Mouse (Mus musculus): ENCODE results near the gene Ampd2. TPM values are rescaled to one million over a fixed set of nuclear protein-coding genes. Genes with fewer than 3 reads are reported as not detected.

Gene Ampd2
- polyA plus RNA-seq, 1 experiment from 2014 or later: 50.1 TPM

DNA sequence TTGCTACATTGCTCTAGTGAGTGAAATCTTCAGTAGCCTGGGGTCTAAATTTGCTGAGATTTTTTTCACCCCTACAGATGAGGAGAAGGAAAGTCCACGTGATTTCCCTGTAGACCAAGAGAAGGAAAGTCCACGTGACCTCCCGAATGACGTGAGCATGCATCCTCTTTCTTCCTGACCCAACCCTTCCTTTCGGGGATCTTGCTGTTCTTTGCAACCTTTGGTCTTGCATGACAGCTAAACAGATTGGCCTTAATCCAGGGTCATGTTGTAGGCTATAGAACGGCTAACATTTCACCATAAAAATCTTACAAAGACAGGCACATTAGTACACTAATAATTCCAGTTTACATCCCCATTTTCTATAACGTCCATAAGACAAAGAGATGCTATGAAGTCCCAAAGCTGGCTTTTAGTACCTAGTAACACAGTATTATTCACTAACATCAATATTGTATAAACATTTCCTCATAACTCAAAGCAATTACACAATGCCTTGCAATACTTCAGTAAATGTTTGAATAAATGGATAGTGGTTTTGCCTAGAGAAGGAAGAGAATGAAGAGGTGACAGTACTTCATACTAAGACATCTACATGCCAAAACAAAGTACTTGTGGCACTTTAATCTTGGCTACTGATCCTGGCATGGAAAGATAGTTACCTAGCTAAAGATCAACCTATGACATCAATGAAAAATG, 27.3 kb upstream of the Ampd2 start:
- peaks cover 66% of the 10 kb centered on the region for H3K36me3 ChIP-seq
- 80% methylated on average over 7 of the region's 7 CpGs for WGBS
- no peaks in the 10 kb centered on the region for H3K27me3 ChIP-seq
- H3K27ac ChIP-seq: no peak overlapping the region
- no peak overlapping the region for H3K4me2 ChIP-seq
- ATAC-seq (ENCODE audit: insufficient number of reproducible peaks, low FRiP score, low TSS enrichment, low read depth): no peak
- H3K9me3 ChIP-seq: no peaks in the 10 kb centered on the region
- H3K4me3 ChIP-seq: no peak overlapping the region
- H3K4me1 ChIP-seq: no peaks in the 10 kb centered on the region
- H3K9ac ChIP-seq: no peak overlapping the region

DNA sequence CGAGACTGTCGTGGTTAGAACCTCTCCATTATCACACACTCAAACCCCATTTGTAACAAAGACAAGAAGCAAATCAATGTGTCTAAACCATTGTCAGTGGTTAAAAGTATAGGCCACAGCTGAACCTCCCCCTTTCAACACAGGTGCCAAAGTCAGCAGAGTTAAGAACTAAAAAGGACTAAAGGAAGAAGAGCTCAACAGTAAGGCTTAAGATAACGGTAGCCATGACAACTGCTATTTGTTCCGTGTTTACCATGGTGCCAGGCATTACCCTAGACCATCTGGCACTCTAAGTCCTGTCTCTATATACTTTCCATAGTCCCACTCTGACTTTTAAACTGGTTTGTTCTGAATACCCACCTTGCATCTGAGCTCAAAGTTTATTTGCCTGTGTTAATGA, 26.2 kb upstream of the Ampd2 start:
- 84% methylated on average over 4 of the region's 4 CpGs for WGBS

DNA sequence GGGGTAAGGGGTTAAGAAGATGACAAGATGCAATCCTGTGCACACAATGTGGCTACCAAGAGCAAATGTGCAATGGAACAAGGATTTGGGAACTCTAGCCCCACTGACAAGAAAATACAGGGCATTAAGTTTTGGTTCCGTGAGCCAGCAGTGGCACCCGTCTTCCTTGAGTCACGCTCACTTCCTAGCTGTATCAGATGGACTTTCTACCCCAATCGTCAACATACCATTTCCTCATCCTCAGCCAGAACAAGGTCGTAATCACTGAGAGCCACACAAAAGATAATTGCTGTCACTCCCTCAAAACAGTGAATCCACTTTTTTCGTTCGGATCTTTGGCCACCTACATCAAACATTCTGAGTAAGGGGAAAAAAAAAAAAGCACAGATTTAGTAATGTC, 25.8 kb upstream of the Ampd2 start:
- Histone ChIP-seq H3K27me3 (no peaks in the 10 kb centered on the region), H3K4me3 (no peak overlapping the region), H3K9me3 (no peaks in the 10 kb centered on the region), H3K9ac (no peak overlapping the region), H3K4me2 (no peak overlapping the region), H3K27ac (no peak overlapping the region), H3K36me3 (peaks cover 65% of the 10 kb centered on the region), H3K4me1 (no peaks in the 10 kb centered on the region)
- no peak for ATAC-seq (ENCODE audit: insufficient number of reproducible peaks, low FRiP score, low TSS enrichment, low read depth)
- 86% methylated on average over 7 of the region's 7 CpGs for WGBS

More for the DNA sequence above, 26.2 kb upstream of the Ampd2 start:
- Histone ChIP-seq H3K9ac (no peak overlapping the region), H3K27me3 (no peaks in the 10 kb centered on the region), H3K27ac (no peak overlapping the region), H3K4me2 (no peak overlapping the region), H3K36me3 (peaks cover 67% of the 10 kb centered on the region), H3K4me1 (no peaks in the 10 kb centered on the region), H3K4me3 (no peak overlapping the region), H3K9me3 (no peaks in the 10 kb centered on the region)
- ATAC-seq (ENCODE audit: insufficient number of reproducible peaks, low FRiP score, low TSS enrichment, low read depth): no peak

DNA sequence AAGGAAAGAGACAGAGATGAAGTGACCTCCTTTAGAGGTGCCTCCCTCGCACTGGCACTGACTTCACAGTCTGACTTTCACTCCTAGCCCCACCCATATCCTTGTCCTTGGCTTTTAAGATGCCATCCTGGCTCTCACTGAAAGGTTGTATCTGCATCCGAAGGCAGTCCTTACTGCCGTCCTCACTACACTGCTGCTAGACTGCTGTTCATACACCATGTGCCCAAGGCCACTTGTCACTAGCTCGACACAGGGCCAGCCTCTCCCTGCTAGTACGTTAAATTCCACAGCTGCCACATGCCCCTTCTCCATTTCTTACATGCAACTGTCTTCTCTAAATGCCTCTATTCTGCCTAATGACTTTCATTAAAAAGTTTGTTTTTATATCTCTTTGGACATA, 24.9 kb upstream of the Ampd2 start:
- H3K27ac ChIP-seq: no peak overlapping the region
- H3K4me3 ChIP-seq: no peak overlapping the region
- no peaks in the 10 kb centered on the region for H3K9me3 ChIP-seq
- H3K27me3 ChIP-seq: no peaks in the 10 kb centered on the region
- H3K9ac ChIP-seq: no peak overlapping the region
- WGBS: 89% methylated on average over 5 of the region's 5 CpGs
- no peak for ATAC-seq (ENCODE audit: insufficient number of reproducible peaks, low FRiP score, low TSS enrichment, low read depth)
- no peaks in the 10 kb centered on the region for H3K4me1 ChIP-seq
- H3K4me2 ChIP-seq: no peak overlapping the region
- H3K36me3 ChIP-seq: peaks cover 62% of the 10 kb centered on the region

DNA sequence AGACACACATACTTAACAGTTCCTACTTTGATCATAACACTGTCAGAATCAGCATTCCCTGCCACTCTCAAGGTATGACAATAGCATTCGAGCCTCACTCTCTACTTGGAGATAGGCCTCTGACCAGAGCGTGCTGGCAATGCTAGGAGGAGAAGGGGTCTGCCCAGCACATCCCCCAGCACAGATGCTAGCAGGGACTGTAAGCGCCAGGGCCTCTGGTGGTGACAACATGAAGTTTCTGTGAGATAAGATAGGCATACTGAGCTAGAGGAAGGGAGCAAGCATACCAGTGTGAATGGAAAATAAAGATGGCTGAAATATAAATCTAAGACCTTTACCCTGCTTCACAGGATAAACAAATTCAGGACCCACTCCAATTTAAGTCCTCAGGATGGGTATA, 18.8 kb upstream of the Ampd2 start:
- H3K9me3 ChIP-seq: no peaks in the 10 kb centered on the region
- no peaks in the 10 kb centered on the region for H3K27me3 ChIP-seq
- no peaks in the 10 kb centered on the region; the same call in 1 of the 2 replicates for H3K4me1 ChIP-seq
- 89% methylated on average over 3 of the region's 3 CpGs for whole genome bisulfite sequencing
- H3K9ac ChIP-seq: no peak overlapping the region
- ATAC-seq (ENCODE audit: insufficient number of reproducible peaks, low FRiP score, low TSS enrichment, low read depth): no peak
- no peak overlapping the region for H3K4me3 ChIP-seq
- H3K36me3 ChIP-seq: peaks cover 37% of the 10 kb centered on the region
- H3K27ac ChIP-seq: no peak overlapping the region
- H3K4me2 ChIP-seq: no peak overlapping the region

DNA sequence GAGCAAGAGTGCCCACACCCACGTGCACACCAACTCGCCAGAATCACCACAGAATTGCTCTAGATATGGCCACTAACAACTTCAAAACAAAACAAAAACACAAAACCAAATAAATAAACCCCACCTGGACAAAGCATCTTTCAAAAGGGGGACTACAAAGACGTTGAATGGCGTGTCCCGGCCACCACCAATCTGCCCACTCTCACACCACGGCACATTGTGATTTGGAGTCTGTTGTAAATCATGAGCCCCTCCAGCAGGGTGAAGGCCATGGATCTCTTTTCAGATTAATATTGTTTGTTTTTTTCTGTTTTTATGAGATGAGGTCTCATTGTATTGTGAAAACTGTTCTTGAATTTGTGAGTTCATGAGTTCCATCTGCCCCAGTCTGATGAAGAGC, 15.6 kb upstream of the Ampd2 start:
- H3K4me3 ChIP-seq: no peak overlapping the region
- no peaks in the 10 kb centered on the region for H3K27me3 ChIP-seq
- H3K36me3 ChIP-seq: peaks cover 11% of the 10 kb centered on the region; the same call in 1 of the 2 replicates
- H3K27ac ChIP-seq: no peak overlapping the region
- no peak overlapping the region for H3K4me2 ChIP-seq
- H3K9ac ChIP-seq: no peak overlapping the region
- 79% methylated on average over 6 of the region's 6 CpGs for WGBS
- no peaks in the 10 kb centered on the region; the same call in 1 of the 2 replicates for H3K4me1 ChIP-seq
- no peaks in the 10 kb centered on the region for H3K9me3 ChIP-seq
- no peak for ATAC-seq (ENCODE audit: insufficient number of reproducible peaks, low FRiP score, low TSS enrichment, low read depth)

DNA sequence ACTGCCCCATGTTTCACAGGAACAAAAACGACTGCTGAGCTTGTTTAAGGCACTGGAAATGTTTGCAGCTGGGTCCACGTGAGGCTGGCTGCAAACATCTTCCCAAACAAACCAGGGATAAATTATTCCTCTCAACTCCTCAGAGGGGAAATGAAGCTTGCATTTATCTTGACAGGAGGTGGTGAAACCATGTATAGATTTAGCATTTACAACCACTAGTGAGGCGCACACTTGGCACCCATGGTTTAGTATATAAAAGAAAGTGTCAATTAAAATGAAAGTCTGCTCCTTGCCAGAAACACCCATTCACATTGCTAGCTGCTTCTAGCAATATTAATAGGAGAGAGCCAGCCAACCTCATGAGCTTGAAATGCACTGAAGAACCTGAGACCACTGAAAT, 15.1 kb upstream of the Ampd2 start:
- Histone ChIP-seq H3K9ac (no peak overlapping the region), H3K27ac (no peak overlapping the region), H3K4me2 (no peak overlapping the region), H3K9me3 (no peaks in the 10 kb centered on the region), H3K27me3 (no peaks in the 10 kb centered on the region), H3K4me3 (no peak overlapping the region), H3K36me3 (peaks cover 8% of the 10 kb centered on the region; the same call in 1 of the 2 replicates), H3K4me1 (no peaks in the 10 kb centered on the region; the same call in 1 of the 2 replicates)
- WGBS: 43% methylated on average over 3 of the region's 3 CpGs
- no peak for ATAC-seq (ENCODE audit: insufficient number of reproducible peaks, low FRiP score, low TSS enrichment, low read depth)

DNA sequence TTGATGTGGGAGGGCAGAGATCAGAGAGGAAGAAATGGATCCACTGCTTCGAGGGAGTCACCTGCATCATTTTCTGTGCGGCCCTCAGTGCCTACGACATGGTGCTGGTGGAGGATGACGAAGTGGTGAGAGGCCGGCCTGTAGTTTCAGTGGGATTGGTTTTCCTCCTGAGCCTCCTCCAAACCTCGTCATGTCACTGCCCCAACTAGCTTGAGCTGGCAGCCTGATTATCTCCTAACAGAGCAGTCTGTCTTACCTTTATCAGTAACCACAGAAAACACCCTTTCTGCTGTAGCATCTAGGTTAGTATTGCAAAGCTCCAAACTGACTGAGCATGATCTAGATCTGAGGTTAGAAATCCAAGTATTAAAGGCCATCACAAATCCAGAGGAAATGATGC, 11.9 kb upstream of the Ampd2 start:
- 73% methylated on average over 6 of the region's 6 CpGs for WGBS
- no peak overlapping the region for H3K27ac ChIP-seq
- no peak for ATAC-seq (ENCODE audit: insufficient number of reproducible peaks, low FRiP score, low TSS enrichment, low read depth)
- H3K9ac ChIP-seq: no peak overlapping the region
- no peaks in the 10 kb centered on the region for H3K27me3 ChIP-seq
- no peaks in the 10 kb centered on the region for H3K36me3 ChIP-seq
- no peaks in the 10 kb centered on the region for H3K9me3 ChIP-seq
- no peak overlapping the region for H3K4me3 ChIP-seq
- no peaks in the 10 kb centered on the region; the same call in 1 of the 2 replicates for H3K4me1 ChIP-seq
- no peak overlapping the region for H3K4me2 ChIP-seq

DNA sequence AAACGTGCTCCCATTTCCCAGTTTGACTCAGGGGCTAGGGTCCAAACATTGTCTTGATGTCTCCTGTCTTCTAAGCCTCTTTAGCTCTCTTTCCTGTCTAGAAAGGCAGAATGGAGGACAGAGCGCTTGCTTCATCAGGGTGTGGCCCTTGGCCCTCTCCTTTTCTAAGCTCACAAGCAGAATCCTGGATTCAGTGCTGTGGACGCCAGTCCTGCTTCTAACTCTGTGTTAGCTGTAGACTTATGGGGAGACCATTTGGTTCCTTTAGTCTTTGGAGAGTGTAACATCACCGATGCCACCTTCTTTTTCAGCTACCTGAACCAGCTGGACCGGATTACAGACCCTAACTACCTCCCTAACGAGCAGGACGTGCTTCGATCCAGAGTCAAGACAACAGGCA, 11.2 kb upstream of the Ampd2 start:
- Histone ChIP-seq H3K4me3 (no peak overlapping the region), H3K4me2 (no peak overlapping the region), H3K36me3 (no peaks in the 10 kb centered on the region), H3K27ac (no peak overlapping the region), H3K9ac (no peak overlapping the region), H3K4me1 (no peaks in the 10 kb centered on the region; the same call in 1 of the 2 replicates), H3K27me3 (no peaks in the 10 kb centered on the region), H3K9me3 (no peaks in the 10 kb centered on the region)
- ATAC-seq (ENCODE audit: insufficient number of reproducible peaks, low FRiP score, low TSS enrichment, low read depth): no peak
- 64% methylated on average over 8 of the region's 8 CpGs for WGBS

DNA sequence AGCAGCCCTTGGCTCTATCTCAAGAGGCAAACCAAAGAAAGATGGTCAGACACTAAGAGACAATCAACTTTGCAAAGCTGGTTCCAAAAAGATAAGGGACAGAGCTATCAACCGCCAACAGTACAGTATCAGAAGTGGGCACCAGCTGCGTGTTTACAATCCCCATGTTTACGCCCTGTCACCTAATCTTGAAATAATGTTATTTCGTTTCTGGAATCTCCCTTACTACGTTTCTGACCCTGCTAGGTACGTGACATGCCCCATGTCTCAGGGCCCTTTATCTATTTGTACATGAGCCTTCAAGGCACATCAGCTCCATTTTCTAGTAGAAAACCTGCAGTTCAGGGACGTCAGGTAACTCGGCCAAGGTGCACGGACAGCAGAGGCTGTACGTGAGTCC, 10.3 kb upstream of the Ampd2 start:
- no peaks in the 10 kb centered on the region for H3K27me3 ChIP-seq
- H3K4me3 ChIP-seq: no peak overlapping the region
- WGBS: 85% methylated on average over 10 of the region's 10 CpGs
- no peak overlapping the region for H3K27ac ChIP-seq
- no peaks in the 10 kb centered on the region for H3K4me1 ChIP-seq
- H3K9me3 ChIP-seq: no peaks in the 10 kb centered on the region
- no peak overlapping the region for H3K4me2 ChIP-seq
- no peaks in the 10 kb centered on the region for H3K36me3 ChIP-seq
- ATAC-seq (ENCODE audit: insufficient number of reproducible peaks, low FRiP score, low TSS enrichment, low read depth): no peak
- no peak overlapping the region for H3K9ac ChIP-seq

DNA sequence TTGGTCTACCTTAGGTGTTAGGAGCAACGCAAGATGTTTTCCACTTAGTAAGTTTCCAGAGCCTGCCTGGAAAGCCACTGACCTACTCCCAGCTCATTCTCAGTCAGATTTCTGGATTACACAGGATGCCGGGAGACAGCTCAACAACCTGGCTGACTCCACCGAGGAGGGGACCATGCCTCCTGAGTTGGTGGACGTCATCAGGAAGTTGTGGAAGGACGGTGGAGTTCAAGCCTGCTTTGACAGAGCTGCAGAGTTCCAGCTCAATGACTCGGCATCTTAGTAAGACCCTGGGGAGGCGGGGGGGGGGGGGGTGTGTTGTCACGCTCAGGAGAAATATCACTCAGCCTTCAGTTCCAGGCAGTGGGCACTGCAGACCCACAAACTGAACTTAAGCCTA, 9.8 kb upstream of the Ampd2 start:
- Histone ChIP-seq H3K27ac (no peak overlapping the region), H3K4me1 (no peaks in the 10 kb centered on the region), H3K4me3 (no peak overlapping the region), H3K27me3 (no peaks in the 10 kb centered on the region), H3K4me2 (no peak overlapping the region), H3K9me3 (no peaks in the 10 kb centered on the region), H3K36me3 (no peaks in the 10 kb centered on the region), H3K9ac (no peak overlapping the region)
- no peak for ATAC-seq (ENCODE audit: insufficient number of reproducible peaks, low FRiP score, low TSS enrichment, low read depth)
- 61% methylated on average over 8 of the region's 8 CpGs for WGBS

DNA sequence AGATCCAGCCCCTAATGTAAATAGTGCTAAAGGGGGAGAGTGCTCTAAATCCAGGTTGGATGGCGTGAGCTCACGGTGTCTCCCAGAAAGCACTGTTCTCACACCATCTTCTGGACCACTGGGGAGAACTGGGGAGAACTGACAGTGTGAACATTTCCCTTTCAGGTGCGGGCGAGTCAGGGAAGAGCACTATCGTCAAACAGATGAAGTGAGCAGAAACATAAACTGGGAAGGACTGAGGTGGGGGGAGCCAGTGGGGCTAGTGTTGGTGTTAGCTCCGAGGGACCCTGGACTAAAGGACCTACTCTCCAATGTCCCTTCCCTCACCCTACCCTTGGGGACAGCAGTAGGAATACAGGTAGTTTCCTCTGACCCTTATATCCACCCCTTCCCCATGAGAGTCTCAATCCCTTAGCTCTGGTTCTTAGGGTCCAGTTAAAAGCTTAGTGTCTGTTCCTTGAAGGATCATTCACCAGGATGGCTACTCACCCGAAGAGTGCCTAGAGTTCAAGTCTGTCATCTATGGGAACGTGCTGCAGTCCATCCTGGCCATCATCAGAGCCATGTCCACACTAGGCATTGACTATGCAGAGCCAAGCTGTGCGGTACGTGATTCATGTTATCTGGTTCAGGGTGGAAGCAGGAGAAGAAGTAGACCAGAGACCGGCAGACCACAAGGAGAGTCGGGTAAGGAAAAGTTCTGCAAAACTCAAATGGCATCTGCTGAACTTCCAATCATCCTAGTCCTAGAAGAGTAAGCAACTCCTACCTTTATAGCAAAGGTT, 8.7 kb upstream of the Ampd2 start:
- Histone ChIP-seq H3K36me3 (no peaks in the 10 kb centered on the region), H3K27ac (no peak overlapping the region), H3K4me2 (no peak overlapping the region), H3K9me3 (no peaks in the 10 kb centered on the region), H3K27me3 (no peaks in the 10 kb centered on the region), H3K4me3 (no peak overlapping the region), H3K9ac (no peak overlapping the region), H3K4me1 (peaks cover 2% of the 10 kb centered on the region; the same call in 1 of the 2 replicates)
- 91% methylated on average over 12 of the region's 12 CpGs for WGBS
- ATAC-seq (ENCODE audit: insufficient number of reproducible peaks, low FRiP score, low TSS enrichment, low read depth): no peak

Measured in limb, embryonic 15.5 days (tissue).